Mouse (Mus musculus): ENCODE measurements around the gene Olr1. TPM values are rescaled to one million over a fixed set of nuclear protein-coding genes. Genes with fewer than 3 reads are reported as not detected.
"Not testable (repeated sequence)": the region's sequence is repeated elsewhere in the genome, so short reads cannot be mapped to it uniquely, and the experiment has no call there.

Olr1 gene
- total and polyA plus RNA-seq, 3 experiments, result not detected

DNA sequence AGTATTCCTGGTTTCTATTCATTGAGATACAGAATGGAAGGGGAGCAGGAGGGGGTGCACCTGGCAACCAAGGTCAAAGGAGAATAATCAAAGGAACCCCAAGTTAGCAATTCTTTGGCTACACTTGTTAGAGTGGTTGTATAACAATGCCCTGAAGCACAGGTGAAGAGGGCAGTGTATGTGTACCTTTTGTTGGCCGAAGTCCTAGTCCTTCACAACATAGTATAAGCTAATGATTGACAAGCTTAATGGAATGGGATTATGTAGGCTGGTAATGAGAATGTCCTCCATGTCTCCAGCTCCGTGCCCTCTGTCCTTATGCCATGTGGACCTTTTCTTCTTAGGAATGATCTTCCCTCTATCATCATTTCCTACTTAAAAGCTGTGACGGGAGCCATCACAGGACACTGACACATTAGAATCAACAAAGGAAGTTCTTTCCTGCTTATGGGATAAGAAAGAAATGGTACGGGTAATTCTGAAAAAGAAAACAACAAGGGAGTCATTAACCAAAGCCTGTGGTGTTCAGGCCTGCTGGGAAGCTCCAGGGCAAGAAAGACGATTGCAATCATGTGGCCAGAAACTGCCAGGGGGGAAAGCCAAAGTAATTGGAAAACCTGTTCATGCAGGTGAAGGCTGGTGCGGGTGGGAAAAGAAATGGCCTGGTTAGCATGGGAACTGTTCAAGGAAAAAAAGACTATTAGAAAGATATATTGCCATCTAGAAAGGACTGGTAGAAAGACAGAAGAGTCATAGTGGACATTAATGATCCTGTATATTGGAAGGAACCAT lies 3.4 kb upstream of the Olr1 start:
- no peak overlapping the region for H3K4me3 ChIP-seq (replicated peaks in 1 of 3; ENCODE audit: low read depth in 2 of 3, low read length in 2 of 3, poor library complexity in 1 of 3)
- no peak overlapping the region for H3K4me2 ChIP-seq (ENCODE audit: insufficient read depth, low read depth, poor library complexity, severe bottlenecking)
- H3K9me3 ChIP-seq (replicated peaks; ENCODE audit: low read length), result no peaks in the 10 kb centered on the region
- DNase-seq (ENCODE audit: extremely low read depth), result no peak
- no peak overlapping the region for H3K27ac ChIP-seq (ENCODE audit: insufficient read depth, low read depth)
- dilution Hi-C loops (cut with MboI; ENCODE audit: extremely low pct_ligation_motif_present, extremely low pct_unique_long_range_greater_than_20kb, low sequenced_read_pairs) (no loop called here), in situ Hi-C loops (cut with MboI; ENCODE audit: low pct_ligation_motif_present, low pct_unique_long_range_greater_than_20kb, low sequenced_read_pairs) (loop anchor here (10.0 kb wide), 1 partner anchor 126 kb away; the partner anchor contains the start of gene Clec12b)
- no peak overlapping the region for H3K9ac ChIP-seq (ENCODE audit: insufficient read depth, low read depth)
- no peaks in the 10 kb centered on the region for H3K36me3 ChIP-seq (replicated peaks in 1 of 2; ENCODE audit: control insufficient read depth in 1 of 2, insufficient read depth in 1 of 2, low read length in 1 of 2)
- no peaks in the 10 kb centered on the region for H3K79me2 ChIP-seq (replicated peaks; ENCODE audit: control insufficient read depth, extremely low read depth, insufficient read depth, poor library complexity, severe bottlenecking)
- H3K4me1 ChIP-seq (ENCODE audit: control insufficient read depth in 1 of 2, insufficient read depth in 2 of 2), result peaks cover 0 to 4% of the 10 kb centered on the region in 2 experiments; a peak in 1 of 4 replicates
- no peak for TF ChIP-seq MEF2A (IDR thresholded peaks at IDR 0.05; ENCODE audit: borderline replicate concordance, low read depth, low read length)
- TF ChIP-seq POLR2A (IDR thresholded peaks at IDR 0.05; ENCODE audit: low read depth, low read length), result no peak
- no peak for TF ChIP-seq CHD2 (IDR thresholded peaks at IDR 0.05; ENCODE audit: low read length)
- no peak for TF ChIP-seq USF2 (conservative IDR thresholded peaks at IDR 0.05; ENCODE audit: low read depth, low read length)
- no peak for TF ChIP-seq MAZ (IDR thresholded peaks at IDR 0.05; ENCODE audit: low read depth, low read length)
- TF ChIP-seq MYC (IDR thresholded peaks at IDR 0.05; ENCODE audit: low read depth, low read length), result no peak
- TF ChIP-seq HCFC1 (IDR thresholded peaks at IDR 0.05; ENCODE audit: low read depth, low read length), result no peak
- TF ChIP-seq JUND (conservative IDR thresholded peaks at IDR 0.05; ENCODE audit: low read depth, low read length), result no peak
- TF ChIP-seq GABPA (IDR thresholded peaks at IDR 0.05; ENCODE audit: insufficient replicate concordance, low read depth, low read length), result no peak
- TF ChIP-seq ZNF384 (IDR thresholded peaks at IDR 0.05; ENCODE audit: low read depth, low read length), result no peak
- TF ChIP-seq CTCF (conservative IDR thresholded peaks at IDR 0.05 in 1 of 2, IDR thresholded peaks at IDR 0.05 in 1 of 2; ENCODE audit: low read depth in 2 of 2, low read length in 2 of 2), result no peak
- no peak for TF ChIP-seq IRF4 (IDR thresholded peaks at IDR 0.05; ENCODE audit: low read depth, low read length)
- TF ChIP-seq USF1 (IDR thresholded peaks at IDR 0.05; ENCODE audit: low read depth, low read length), result no peak
- no peak for TF ChIP-seq RAD21 (IDR thresholded peaks at IDR 0.05; ENCODE audit: low read depth, low read length)
- H3K27me3 ChIP-seq (replicated peaks), result no peaks in the 10 kb centered on the region

- no peaks in the 10 kb centered on the region for H3K27me3 ChIP-seq (replicated peaks)
- H3K4me1 ChIP-seq (ENCODE audit: control insufficient read depth in 1 of 2, insufficient read depth in 2 of 2), result peaks cover 0 to 6% of the 10 kb centered on the region in 2 experiments; a peak in 1 of 4 replicates
- TF ChIP-seq E2F4 (IDR thresholded peaks at IDR 0.05; ENCODE audit: insufficient replicate concordance, low read depth, low read length) (no peak), MAX (IDR thresholded peaks at IDR 0.05; ENCODE audit: low read length) (no peak)
- dilution Hi-C loops (cut with MboI; ENCODE audit: extremely low pct_ligation_motif_present, extremely low pct_unique_long_range_greater_than_20kb, low sequenced_read_pairs), result no loop called here
- no peak overlapping the region for H3K4me2 ChIP-seq (ENCODE audit: insufficient read depth, low read depth, poor library complexity, severe bottlenecking)
- H3K4me3 ChIP-seq (replicated peaks in 1 of 3; ENCODE audit: low read depth in 2 of 3, low read length in 2 of 3, poor library complexity in 1 of 3), result no peak overlapping the region
- DNase-seq (ENCODE audit: extremely low read depth), result no peak
- no peaks in the 10 kb centered on the region for H3K79me2 ChIP-seq (replicated peaks; ENCODE audit: control insufficient read depth, extremely low read depth, insufficient read depth, poor library complexity, severe bottlenecking)
- H3K9me3 ChIP-seq (replicated peaks; ENCODE audit: low read length), result no peaks in the 10 kb centered on the region
- in situ Hi-C loops (cut with MboI; ENCODE audit: low pct_ligation_motif_present, low pct_unique_long_range_greater_than_20kb, low sequenced_read_pairs), result no loop called here
- H3K27ac ChIP-seq (ENCODE audit: insufficient read depth, low read depth), result no peak overlapping the region
- no peaks in the 10 kb centered on the region for H3K36me3 ChIP-seq (replicated peaks in 1 of 2; ENCODE audit: control insufficient read depth in 1 of 2, insufficient read depth in 1 of 2, low read length in 1 of 2)
- H3K9ac ChIP-seq (ENCODE audit: insufficient read depth, low read depth), result no peak overlapping the region
Observed at GRCm38 (mm10) chr6:129503471-129503870, 3.5 kb downstream of the Olr1 start.

- H3K79me2 ChIP-seq (replicated peaks; ENCODE audit: control insufficient read depth, extremely low read depth, insufficient read depth, poor library complexity, severe bottlenecking); H3K27ac ChIP-seq (ENCODE audit: insufficient read depth, low read depth); H3K4me2 ChIP-seq (ENCODE audit: insufficient read depth, low read depth, poor library complexity, severe bottlenecking); in situ Hi-C loops (cut with MboI; ENCODE audit: low pct_ligation_motif_present, low pct_unique_long_range_greater_than_20kb, low sequenced_read_pairs); H3K36me3 ChIP-seq (replicated peaks in 1 of 2; ENCODE audit: control insufficient read depth in 1 of 2, insufficient read depth in 1 of 2, low read length in 1 of 2); H3K27me3 ChIP-seq (replicated peaks); DNase-seq (ENCODE audit: extremely low read depth); H3K4me3 ChIP-seq (replicated peaks in 1 of 3; ENCODE audit: low read depth in 2 of 3, low read length in 2 of 3, poor library complexity in 1 of 3); H3K9me3 ChIP-seq (replicated peaks; ENCODE audit: low read length); dilution Hi-C loops (cut with MboI; ENCODE audit: extremely low pct_ligation_motif_present, extremely low pct_unique_long_range_greater_than_20kb, low sequenced_read_pairs); H3K9ac ChIP-seq (ENCODE audit: insufficient read depth, low read depth): not testable (repeated sequence)
- peaks cover 0 to 12% of the 10 kb centered on the region in 2 experiments; a peak in 2 of 4 replicates for H3K4me1 ChIP-seq (ENCODE audit: control insufficient read depth in 1 of 2, insufficient read depth in 2 of 2)
Observed at GRCm38 (mm10) chr6:129499516-129499915, 7.4 kb downstream of the Olr1 start.
